Mouse (Mus musculus): Measurements from ENCODE around the gene Atp2a2.

DNA sequence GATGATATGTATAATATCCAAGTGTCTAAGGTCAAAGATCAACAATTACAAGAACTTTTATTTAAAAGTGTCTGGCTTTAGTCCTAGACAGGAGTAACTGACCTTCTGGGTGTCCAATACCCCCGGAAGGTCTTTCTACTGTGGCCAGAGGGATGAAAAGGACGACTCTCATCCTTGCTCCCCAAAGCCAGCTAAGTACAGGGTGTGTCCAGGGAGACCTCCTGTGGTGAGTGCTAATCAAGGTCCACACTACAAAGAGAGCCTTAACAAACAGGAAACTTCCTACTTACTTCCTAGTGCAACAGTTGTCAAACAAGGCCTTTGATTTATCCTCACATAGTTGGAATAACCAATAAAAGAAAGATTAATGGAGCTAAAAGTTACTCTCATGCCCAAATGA, 22.9 kb downstream of the Atp2a2 start:
- TF ChIP-seq CTCF (IDR thresholded peaks at IDR 0.05; ENCODE audit: borderline replicate concordance, extremely low read depth, insufficient read depth, insufficient read length) (no peak), POLR2A (IDR thresholded peaks at IDR 0.05; ENCODE audit: borderline replicate concordance, extremely low read depth, insufficient read depth, insufficient read length, poor library complexity, severe bottlenecking) (no peak)
